Mouse (Mus musculus) bone marrow macrophage, adult 2 months (primary cell): ENCODE results near the gene Ggt5.

Experiments
- CTCF ChIP-seq: IDR thresholded peaks from 2 replicates; pipeline ENCODE4 v1.5.1; 2012; ENCODE audit warnings: low read depth, mild to moderate bottlenecking, low read length, moderate library complexity
- POLR2A ChIP-seq: IDR thresholded peaks from 2 replicates; pipeline ENCODE4 v1.6.1; 2012; ENCODE audit warnings: mild to moderate bottlenecking, low read depth, low read length, borderline replicate concordance

GRCm38 (mm10) chr10:75626991-75627390 lies 37.9 kb downstream of the Ggt5 start:
- TF ChIP-seq CTCF: no peak
- TF ChIP-seq POLR2A: no peak
